Mouse (Mus musculus) liver, embryonic 14.5 days (tissue): ENCODE data around the gene Mettl6. TPM values are rescaled to one million over a fixed set of nuclear protein-coding genes. Genes with fewer than 3 reads are reported as not detected.

Experiments
- ATAC-seq: fragments of 200-750 bp; cut with Nextera tagmentation; 2 replicates; pipeline ENCODE4 v1.8.0; 2017; ENCODE audit warnings: moderate number of reproducible peaks, mild to moderate bottlenecking, moderate library complexity; ENCODE audit not compliant: insufficient read depth
- DNase-seq, 3 experiments: peaks; one replicate each; pipeline ENCODE4 v3.0.0-alpha.2; 2012 to 2013; ENCODE audit warnings: low read depth in 3 of 3, low spot score in 3 of 3
- H3K27ac ChIP-seq: fragments of 300-500 bp; sonication (generic); 2 replicates; pipeline ENCODE4 v1.5.1; 2014; ENCODE audit warnings: moderate library complexity, mild to moderate bottlenecking, control low read depth, inconsistent platforms
- H3K27me3 ChIP-seq: fragments of 300-500 bp; sonication (generic); 2 replicates; pipeline ENCODE4 v1.6.1; 2014; ENCODE audit warnings: mild to moderate bottlenecking, low read length, moderate library complexity; ENCODE audit not compliant: control insufficient read depth, insufficient read depth
- H3K36me3 ChIP-seq: fragments of 300-500 bp; sonication (generic); replicated peaks from 2 replicates; pipeline ENCODE4 v1.6.1; 2014; ENCODE audit warnings: low read depth; ENCODE audit not compliant: control insufficient read depth, insufficient read depth
- H3K4me1 ChIP-seq, 2 experiments: fragments of 200-500 bp in 1 of 2; fragments of 300-500 bp in 1 of 2; sonication (generic) in 1 of 2; replicated peaks; 2 replicates each; pipeline ENCODE4 v1.6.1; 2012 to 2014; ENCODE audit warnings: antibody characterized with exemption in 1 of 2, inconsistent platforms in 1 of 2, low read length in 1 of 2; ENCODE audit not compliant: control insufficient read depth in 2 of 2, insufficient read depth in 2 of 2
- H3K4me2 ChIP-seq: fragments of 300-500 bp; sonication (generic); 2 replicates; pipeline ENCODE4 v1.6.1; 2014; ENCODE audit warnings: low read depth, mild to moderate bottlenecking, control low read depth, moderate library complexity
- H3K4me3 ChIP-seq, 2 experiments: fragments of 200-500 bp in 1 of 2; fragments of 300-500 bp in 1 of 2; sonication (generic) in 1 of 2; 2 replicates each; pipeline ENCODE4 v1.5.1; 2012 to 2014; ENCODE audit warnings: low read depth in 2 of 2, low read length in 2 of 2, mild to moderate bottlenecking in 2 of 2, control low read depth in 1 of 2, inconsistent platforms in 1 of 2, moderate library complexity in 1 of 2; ENCODE audit not compliant: insufficient read depth in 1 of 2
- H3K9ac ChIP-seq: fragments of 300-500 bp; sonication (generic); replicated peaks from 2 replicates; pipeline ENCODE4 v1.6.1; 2014; ENCODE audit warnings: mild to moderate bottlenecking, control low read depth, moderate library complexity
- H3K9me3 ChIP-seq: fragments of 300-500 bp; sonication (generic); 2 replicates; pipeline ENCODE4 v1.6.1; 2016; ENCODE audit warnings: low read length, mixed read lengths; ENCODE audit not compliant: control insufficient read depth
- CTCF ChIP-seq: IDR thresholded peaks from 2 replicates; pipeline ENCODE4 v1.5.1; 2016; ENCODE audit warnings: antibody characterized with exemption, low read depth, control low read depth
- EP300 ChIP-seq: IDR thresholded peaks from 2 replicates; pipeline ENCODE4 v1.6.1; 2016; ENCODE audit warnings: antibody characterized with exemption, low read depth
- WGBS: fragments of 180-500 bp; shearing (Covaris S2); extraction: QIAGEN DNeasy Blood & Tissue Kit; methylation state at CpG from one replicate; pipeline ENCODE4 v1.1.7; 2014; ENCODE audit not compliant: insufficient replicate concordance; 5-methylcytosine and 5-hydroxymethylcytosine counted together
- polyA plus RNA-seq, 2 experiments: library from polyadenylated mRNA; depleted of rRNA in 1 of 2; stranded (reverse) in 1 of 2; unstranded in 1 of 2; fragments of >200 nt; fragmentation: Nextera tagmentation in 1 of 2; extraction: Ambion mirVana in 1 of 2; gene quantifications; 2 replicates each; pipeline versions ENCODE4 v1.2.1 to v1.2.3; 2012 to 2014

Mettl6 gene
- polyA plus RNA-seq, 2 experiments = 9.6 to 28.9 TPM

GRCm38 (mm10) chr14:31431789-31432330 is 63.0 kb downstream of the Mettl6 start:
- DNase-seq (no peak), ATAC-seq (no peak)
- TF ChIP-seq EP300 = no peak
- TF ChIP-seq CTCF = no peak
- H3K36me3 ChIP-seq = no peaks in the 10 kb centered on the region
- peak overlapping the region; percentile 50 for H3K4me2 ChIP-seq
- peaks cover 18% of the 10 kb centered on the region for H3K27me3 ChIP-seq
- H3K9me3 ChIP-seq = no peaks in the 10 kb centered on the region
- WGBS = 11% methylated on average over 3 of the region's 3 CpGs
- H3K4me3 ChIP-seq = peak overlapping the region; percentile 10 to 14; a peak in 1 of 4 replicates
- peaks cover 6 to 31% of the 10 kb centered on the region in 2 experiments for H3K4me1 ChIP-seq
- no peak overlapping the region for H3K27ac ChIP-seq
- peak overlapping the region; percentile 5; the same call in 1 of the 2 replicates for H3K9ac ChIP-seq

DNA sequence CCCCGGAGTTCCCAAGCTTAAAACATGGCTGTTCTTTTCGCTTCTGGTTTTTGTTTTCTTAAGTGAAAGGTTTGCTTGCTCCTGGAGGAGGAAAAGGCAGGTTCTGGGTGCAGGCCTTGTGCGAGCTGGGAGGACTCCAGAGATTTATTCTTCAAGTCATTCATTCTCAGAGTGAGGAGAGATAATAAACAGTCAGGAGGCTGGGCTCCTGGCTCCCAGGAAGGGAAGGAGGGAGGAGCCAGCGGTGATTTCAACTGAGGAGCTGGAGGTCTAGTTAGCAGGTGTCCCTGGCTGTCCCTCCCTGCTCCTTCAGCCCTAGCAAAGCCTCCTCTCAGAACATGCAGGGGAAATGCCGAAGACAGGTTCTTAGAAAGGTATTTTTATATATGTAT is 65.8 kb downstream of the Mettl6 start:
- Histone ChIP-seq H3K4me1 (peaks cover 6 to 27% of the 10 kb centered on the region in 2 experiments), H3K4me2 (no peak overlapping the region), H3K27ac (no peak overlapping the region), H3K36me3 (no peaks in the 10 kb centered on the region), H3K4me3 (no peak overlapping the region), H3K9ac (no peak overlapping the region), H3K27me3 (no peaks in the 10 kb centered on the region; the same call in 1 of the 2 replicates), H3K9me3 (no peaks in the 10 kb centered on the region)
- 64% methylated on average over 5 of the region's 5 CpGs for WGBS
- ATAC-seq = no peak
- DNase-seq = no peak
- TF ChIP-seq EP300 (no peak), CTCF (no peak)

GRCm38 (mm10) chr14:31428211-31429003 is 66.4 kb downstream of the Mettl6 start:
- peak; percentile 50 for ATAC-seq
- no peak overlapping the region for H3K4me2 ChIP-seq
- TF ChIP-seq EP300 (no peak), CTCF (no peak)
- H3K27ac ChIP-seq = no peak overlapping the region
- no peaks in the 10 kb centered on the region; the same call in 1 of the 2 replicates for H3K27me3 ChIP-seq
- H3K4me1 ChIP-seq = peaks cover 6 to 32% of the 10 kb centered on the region in 2 experiments
- H3K36me3 ChIP-seq = no peaks in the 10 kb centered on the region
- no peak overlapping the region for H3K9ac ChIP-seq
- no peak overlapping the region for H3K4me3 ChIP-seq
- 61% methylated on average over 15 of the region's 15 CpGs for WGBS
- H3K9me3 ChIP-seq = no peaks in the 10 kb centered on the region
- no peak for DNase-seq

Other genes with a start within 250 kb of the Mettl6 start
- gene Phf7, start 243.7 kb downstream of the Mettl6 start, polyA plus RNA-seq (2012; rRNA removed) = 2.1 and 3.1 TPM in 2 replicates
- 6.0 and 7.5 TPM in 2 replicates for gene Phf7, start 243.7 kb downstream of the Mettl6 start, polyA plus RNA-seq (2014; fragmentation: Nextera tagmentation; extraction: Ambion mirVana)
- 22.1 and 24.4 TPM in 2 replicates for gene Bap1, start 243.6 kb downstream of the Mettl6 start, polyA plus RNA-seq (2012; rRNA removed)
- 28.0 and 30.6 TPM in 2 replicates for gene Bap1, start 243.6 kb downstream of the Mettl6 start, polyA plus RNA-seq (2014; fragmentation: Nextera tagmentation; extraction: Ambion mirVana)
- gene Dnah1, start 171.1 kb downstream of the Mettl6 start, polyA plus RNA-seq (2012; rRNA removed) = 0.11 and 0.13 TPM in 2 replicates
- gene Dnah1, start 171.1 kb downstream of the Mettl6 start, polyA plus RNA-seq (2014; fragmentation: Nextera tagmentation; extraction: Ambion mirVana) = 0.14 and 0.27 TPM in 2 replicates
- 10.5 and 13.7 TPM in 2 replicates for gene Capn7, start 158.4 kb downstream of the Mettl6 start, polyA plus RNA-seq (2012; rRNA removed)
- 17.7 and 21.8 TPM in 2 replicates for gene Capn7, start 158.4 kb downstream of the Mettl6 start, polyA plus RNA-seq (2014; fragmentation: Nextera tagmentation; extraction: Ambion mirVana)
- 9.8 and 14.7 TPM in 2 replicates for gene Sh3bp5, start 59.0 kb downstream of the Mettl6 start, polyA plus RNA-seq (2012; rRNA removed)
- 6.4 and 6.9 TPM in 2 replicates for gene Sh3bp5, start 59.0 kb downstream of the Mettl6 start, polyA plus RNA-seq (2014; fragmentation: Nextera tagmentation; extraction: Ambion mirVana)
- gene Eaf1, start 641 bp downstream of the Mettl6 start, polyA plus RNA-seq (2012; rRNA removed) = 23.0 and 30.3 TPM in 2 replicates
- 20.9 and 23.1 TPM in 2 replicates for gene Eaf1, start 641 bp downstream of the Mettl6 start, polyA plus RNA-seq (2014; fragmentation: Nextera tagmentation; extraction: Ambion mirVana)
- 0.02 and 0.04 TPM in 2 replicates for gene Colq, start 96.3 kb upstream of the Mettl6 start, polyA plus RNA-seq (2012; rRNA removed)
- gene Colq, start 96.3 kb upstream of the Mettl6 start, polyA plus RNA-seq (2014; fragmentation: Nextera tagmentation; extraction: Ambion mirVana) = 0.09 TPM in 1 of 2 replicates, not detected in the other
- not detected in 2 replicates for gene Gm49387, start 145.8 kb upstream of the Mettl6 start, polyA plus RNA-seq (2012; rRNA removed)
- 0.65 and 2.3 TPM in 2 replicates for gene Gm49387, start 145.8 kb upstream of the Mettl6 start, polyA plus RNA-seq (2014; fragmentation: Nextera tagmentation; extraction: Ambion mirVana)
- gene Btd, start 146.0 kb upstream of the Mettl6 start, polyA plus RNA-seq (2012; rRNA removed) = 7.6 and 12.9 TPM in 2 replicates
- 8.8 and 8.9 TPM in 2 replicates for gene Btd, start 146.0 kb upstream of the Mettl6 start, polyA plus RNA-seq (2014; fragmentation: Nextera tagmentation; extraction: Ambion mirVana)
- gene Hacl1, start 146.2 kb upstream of the Mettl6 start, polyA plus RNA-seq (2012; rRNA removed) = 3.5 and 7.4 TPM in 2 replicates
- gene Hacl1, start 146.2 kb upstream of the Mettl6 start, polyA plus RNA-seq (2014; fragmentation: Nextera tagmentation; extraction: Ambion mirVana) = 10.7 and 13.3 TPM in 2 replicates